Mouse (Mus musculus) bone marrow, adult 2 months (tissue): ENCODE measurements at regions not wholly inside any gene's neighbourhood (a gene's known extent, or its start where the extent isn't known, plus 50 kb on each side); places are given as distances from the start of the nearest gene placed in this dataset.

Source experiments
- H3K27ac ChIP-seq: fragments of 200-500 bp; 2 replicates; pipeline ENCODE4 v1.5.1; 2012; ENCODE audit warnings: low read depth, mild to moderate bottlenecking, control low read depth, inconsistent platforms, low read length; ENCODE audit not compliant: control insufficient read depth, poor library complexity, insufficient read depth
- H3K4me1 ChIP-seq: fragments of 200-500 bp; 2 replicates; pipeline ENCODE4 v1.6.1; 2011; ENCODE audit warnings: low read length; ENCODE audit not compliant: control insufficient read depth, insufficient read depth
- H3K4me3 ChIP-seq: fragments of 200-500 bp; replicated peaks from 2 replicates; pipeline ENCODE3; 2011; ENCODE audit warnings: mild to moderate bottlenecking, low read depth, low read length, control low read depth; ENCODE audit not compliant: control insufficient read depth
- CTCF ChIP-seq: fragments of 200-500 bp; IDR thresholded peaks from 2 replicates; pipeline ENCODE4 v1.5.1; 2011; ENCODE audit warnings: low read length, control low read depth; ENCODE audit not compliant: control insufficient read depth, insufficient read depth
- POLR2A ChIP-seq: fragments of 200-500 bp; IDR thresholded peaks from 2 replicates; pipeline ENCODE4 v1.6.1; 2011; ENCODE audit warnings: low read depth, mild to moderate bottlenecking, control low read depth, low read length, borderline replicate concordance; ENCODE audit not compliant: control insufficient read depth
- WGBS: fragments of 180-500 bp; shearing (Covaris S2); methylation state at CpG from one replicate; pipeline ENCODE4 v1.1.7; 2018; 5-methylcytosine and 5-hydroxymethylcytosine counted together

- TF ChIP-seq CTCF (no peak), POLR2A (no peak)
- H3K4me1 ChIP-seq = peaks cover 2% of the 10 kb centered on the region
- H3K4me3 ChIP-seq = no peak overlapping the region
- 77% methylated on average over 16 of the region's 16 CpGs for WGBS
- no peak overlapping the region for H3K27ac ChIP-seq
Observed at GRCm38 (mm10) chr2:173353435-173354241, 77.3 kb upstream of the Pmepa1 start.

- no peak for TF ChIP-seq POLR2A
- no peak overlapping the region for H3K27ac ChIP-seq
- H3K4me1 ChIP-seq = no peaks in the 10 kb centered on the region
- H3K4me3 ChIP-seq = no peak overlapping the region
- WGBS = 72% methylated on average over 5 of the region's 5 CpGs
Observed at GRCm38 (mm10) chr2:173356786-173357185, 80.5 kb upstream of the Pmepa1 start.

GRCm38 (mm10) chr2:173365441-173366166 is 89.3 kb upstream of the Pmepa1 start:
- TF ChIP-seq POLR2A = no peak
- no peak for TF ChIP-seq CTCF
- Histone ChIP-seq H3K4me3 (no peak overlapping the region), H3K4me1 (no peaks in the 10 kb centered on the region), H3K27ac (no peak overlapping the region)
- WGBS = 36% methylated on average over 24 of the region's 24 CpGs

GRCm38 (mm10) chr2:173366734-173367133 is 90.4 kb upstream of the Pmepa1 start:
- 52% methylated on average over 11 of the region's 11 CpGs for WGBS
- Histone ChIP-seq H3K27ac (no peak overlapping the region), H3K4me3 (no peak overlapping the region), H3K4me1 (no peaks in the 10 kb centered on the region)
- TF ChIP-seq POLR2A (no peak), CTCF (no peak)

GRCm38 (mm10) chr2:173368899-173369298 is 92.6 kb upstream of the Pmepa1 start:
- TF ChIP-seq POLR2A (no peak), CTCF (no peak)
- Histone ChIP-seq H3K27ac (no peak overlapping the region), H3K4me1 (no peaks in the 10 kb centered on the region), H3K4me3 (no peak overlapping the region)
- 71% methylated on average over 7 of the region's 7 CpGs for WGBS

GRCm38 (mm10) chr2:173376926-173377325 is 100.6 kb upstream of the Pmepa1 start:
- no peak for TF ChIP-seq CTCF
- no peak for TF ChIP-seq POLR2A
- no peaks in the 10 kb centered on the region; the same call in 1 of the 2 replicates for H3K4me1 ChIP-seq
- WGBS = 79% methylated on average over 6 of the region's 6 CpGs

GRCm38 (mm10) chr2:173377497-173378257 is 101.3 kb upstream of the Pmepa1 start:
- WGBS = 3% methylated on average over 10 of the region's 12 CpGs
- H3K4me1 ChIP-seq = no peaks in the 10 kb centered on the region; the same call in 1 of the 2 replicates
- no peak overlapping the region for H3K4me3 ChIP-seq
- no peak for TF ChIP-seq CTCF
- no peak for TF ChIP-seq POLR2A
- peak overlapping the region; percentile 0; the same call in 1 of the 2 replicates for H3K27ac ChIP-seq

More at GRCm38 (mm10) chr2:173376926-173377325, 100.6 kb upstream of the Pmepa1 start:
- Histone ChIP-seq H3K4me3 (no peak overlapping the region), H3K27ac (no peak overlapping the region)

- no peak overlapping the region for H3K27ac ChIP-seq
- no peak overlapping the region for H3K4me3 ChIP-seq
- TF ChIP-seq CTCF (no peak), POLR2A (no peak)
- H3K4me1 ChIP-seq = no peaks in the 10 kb centered on the region; the same call in 1 of the 2 replicates
- 74% methylated on average over 1 of the region's 1 CpGs for WGBS
Observed at GRCm38 (mm10) chr2:173379736-173380135, 103.4 kb upstream of the Pmepa1 start.
